Mouse (Mus musculus): Measurements from ENCODE around the gene Herc3. TPM values are rescaled to one million over a fixed set of nuclear protein-coding genes. Genes with fewer than 3 reads are reported as not detected.

Herc3 gene
- total RNA-seq, 1 experiment, result 14.9 TPM

DNA sequence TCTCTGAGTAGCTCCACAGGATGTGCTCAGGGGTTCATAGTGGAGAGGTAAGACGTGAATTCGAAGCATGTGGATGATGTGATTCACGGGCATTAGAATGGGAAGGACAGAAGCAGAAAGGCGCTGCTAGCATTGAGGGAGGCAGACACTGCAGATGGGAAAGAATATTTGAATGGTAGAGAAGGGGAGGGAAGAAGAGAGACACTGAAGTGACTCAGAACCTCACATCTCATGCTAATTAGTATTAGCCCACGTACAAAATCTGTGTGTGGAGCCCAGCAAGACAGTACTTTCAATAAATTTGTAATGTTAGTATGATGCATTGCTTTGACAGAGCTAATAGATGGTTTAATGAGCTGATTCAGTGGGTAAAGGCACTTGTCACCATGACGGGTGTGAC lies 89.5 kb downstream of the Herc3 start:
- H3K27ac ChIP-seq (ENCODE audit: insufficient read depth, low read depth, low read length, poor library complexity, severe bottlenecking), result no peak overlapping the region
- TF ChIP-seq ZNF384 (IDR thresholded peaks at IDR 0.05; ENCODE audit: low read depth, low read length) (no peak), CHD2 (IDR thresholded peaks at IDR 0.05; ENCODE audit: low read depth, low read length) (no peak), MAFK (IDR thresholded peaks at IDR 0.05; ENCODE audit: insufficient read depth, low read depth, low read length) (no peak), ZC3H11A (IDR thresholded peaks at IDR 0.05; ENCODE audit: borderline replicate concordance, low read depth, low read length) (no peak), HCFC1 (IDR thresholded peaks at IDR 0.05; ENCODE audit: borderline replicate concordance, insufficient read depth, low read length) (no peak)
- H3K36me3 ChIP-seq (ENCODE audit: control insufficient read depth, insufficient read depth, low read length, poor library complexity, severe bottlenecking), result peaks cover 4% of the 10 kb centered on the region; the same call in 1 of the 2 replicates
- DNase-seq (ENCODE audit: low read depth, low spot score), result no peak
- no peaks in the 10 kb centered on the region for H3K4me1 ChIP-seq (ENCODE audit: control insufficient read depth in 2 of 2, insufficient read depth in 2 of 2, low read length in 2 of 2, poor library complexity in 1 of 2)
- no peak overlapping the region for H3K4me3 ChIP-seq (ENCODE audit: insufficient read depth in 1 of 2, low read depth in 1 of 2, low read length in 2 of 2, poor library complexity in 1 of 2, severe bottlenecking in 1 of 2)
- H3K9ac ChIP-seq (ENCODE audit: insufficient read depth, low read depth, low read length, poor library complexity, severe bottlenecking), result no peak overlapping the region
- in situ Hi-C loops (cut with MboI; ENCODE audit: low sequenced_read_pairs in 2 of 2, unreplicated experiment in 2 of 2), result no loop called here
- H3K9me3 ChIP-seq (ENCODE audit: control insufficient read depth, insufficient read depth, low read depth, low read length), result no peaks in the 10 kb centered on the region

DNA sequence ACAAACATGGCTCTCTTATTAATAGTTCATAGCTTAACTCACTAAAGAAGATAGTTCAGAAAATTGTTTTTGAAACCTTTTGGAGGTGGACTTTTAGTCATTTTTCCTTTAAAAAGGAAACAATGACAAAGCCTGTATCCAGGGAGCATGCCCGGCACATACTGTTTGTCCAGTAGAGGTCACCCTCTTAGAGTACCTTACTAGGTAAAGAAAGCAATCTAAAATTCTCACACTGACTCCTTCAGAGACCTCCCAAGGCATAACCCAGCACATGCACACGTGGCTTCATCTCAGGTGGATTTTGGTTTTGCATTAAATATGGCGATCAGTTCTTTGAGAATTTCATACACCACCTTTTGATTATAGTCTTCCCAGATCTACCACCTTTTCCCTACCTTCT lies 90.4 kb downstream of the Herc3 start:
- Histone ChIP-seq H3K36me3 (ENCODE audit: control insufficient read depth, insufficient read depth, low read length, poor library complexity, severe bottlenecking) (peaks cover 2% of the 10 kb centered on the region; the same call in 1 of the 2 replicates), H3K4me3 (ENCODE audit: insufficient read depth in 1 of 2, low read depth in 1 of 2, low read length in 2 of 2, poor library complexity in 1 of 2, severe bottlenecking in 1 of 2) (no peak overlapping the region), H3K9me3 (ENCODE audit: control insufficient read depth, insufficient read depth, low read depth, low read length) (no peaks in the 10 kb centered on the region), H3K27ac (ENCODE audit: insufficient read depth, low read depth, low read length, poor library complexity, severe bottlenecking) (no peak overlapping the region), H3K9ac (ENCODE audit: insufficient read depth, low read depth, low read length, poor library complexity, severe bottlenecking) (no peak overlapping the region), H3K4me1 (ENCODE audit: control insufficient read depth in 2 of 2, insufficient read depth in 2 of 2, low read length in 2 of 2, poor library complexity in 1 of 2) (no peaks in the 10 kb centered on the region)
- no peak for DNase-seq (ENCODE audit: low read depth, low spot score)
- TF ChIP-seq ZNF384 (IDR thresholded peaks at IDR 0.05; ENCODE audit: low read depth, low read length), result no peak
- no peak for TF ChIP-seq MAFK (IDR thresholded peaks at IDR 0.05; ENCODE audit: insufficient read depth, low read depth, low read length)
- TF ChIP-seq CHD2 (IDR thresholded peaks at IDR 0.05; ENCODE audit: low read depth, low read length), result no peak
- no peak for TF ChIP-seq ZC3H11A (IDR thresholded peaks at IDR 0.05; ENCODE audit: borderline replicate concordance, low read depth, low read length)
- TF ChIP-seq HCFC1 (IDR thresholded peaks at IDR 0.05; ENCODE audit: borderline replicate concordance, insufficient read depth, low read length), result no peak
- in situ Hi-C loops (cut with MboI; ENCODE audit: low sequenced_read_pairs in 2 of 2, unreplicated experiment in 2 of 2), result no loop called here

DNA sequence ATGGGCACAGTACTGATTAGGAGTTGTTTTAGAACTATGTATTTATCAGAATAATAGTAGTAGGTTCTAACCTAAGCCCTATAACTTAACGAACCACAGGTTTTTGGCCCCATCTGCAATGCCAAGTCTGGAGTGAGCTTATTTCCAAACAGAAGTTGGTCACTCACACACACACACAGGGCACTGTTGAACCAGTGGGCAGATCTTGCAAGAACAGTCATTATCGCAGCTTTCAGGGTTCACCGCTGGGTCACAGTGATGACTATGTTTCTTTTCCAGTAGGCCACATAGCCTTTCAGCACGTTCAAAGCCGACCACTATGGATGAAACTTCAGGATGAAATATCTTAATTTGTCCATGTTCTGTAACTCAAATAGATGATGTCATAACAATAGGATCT lies 91.2 kb downstream of the Herc3 start:
- no peaks in the 10 kb centered on the region for H3K9me3 ChIP-seq (ENCODE audit: control insufficient read depth, insufficient read depth, low read depth, low read length)
- in situ Hi-C loops (cut with MboI; ENCODE audit: low sequenced_read_pairs in 2 of 2, unreplicated experiment in 2 of 2), result no loop called here
- H3K27ac ChIP-seq (ENCODE audit: insufficient read depth, low read depth, low read length, poor library complexity, severe bottlenecking), result no peak overlapping the region
- no peak for DNase-seq (ENCODE audit: low read depth, low spot score)
- H3K4me1 ChIP-seq (ENCODE audit: control insufficient read depth in 2 of 2, insufficient read depth in 2 of 2, low read length in 2 of 2, poor library complexity in 1 of 2), result no peaks in the 10 kb centered on the region
- no peak overlapping the region for H3K9ac ChIP-seq (ENCODE audit: insufficient read depth, low read depth, low read length, poor library complexity, severe bottlenecking)
- H3K4me3 ChIP-seq (ENCODE audit: insufficient read depth in 1 of 2, low read depth in 1 of 2, low read length in 2 of 2, poor library complexity in 1 of 2, severe bottlenecking in 1 of 2), result no peak overlapping the region
- peaks cover 2% of the 10 kb centered on the region; the same call in 1 of the 2 replicates for H3K36me3 ChIP-seq (ENCODE audit: control insufficient read depth, insufficient read depth, low read length, poor library complexity, severe bottlenecking)
- TF ChIP-seq ZC3H11A (IDR thresholded peaks at IDR 0.05; ENCODE audit: borderline replicate concordance, low read depth, low read length), result no peak
- no peak for TF ChIP-seq CHD2 (IDR thresholded peaks at IDR 0.05; ENCODE audit: low read depth, low read length)
- no peak for TF ChIP-seq HCFC1 (IDR thresholded peaks at IDR 0.05; ENCODE audit: borderline replicate concordance, insufficient read depth, low read length)
- TF ChIP-seq MAFK (IDR thresholded peaks at IDR 0.05; ENCODE audit: insufficient read depth, low read depth, low read length), result no peak
- no peak for TF ChIP-seq ZNF384 (IDR thresholded peaks at IDR 0.05; ENCODE audit: low read depth, low read length)

DNA sequence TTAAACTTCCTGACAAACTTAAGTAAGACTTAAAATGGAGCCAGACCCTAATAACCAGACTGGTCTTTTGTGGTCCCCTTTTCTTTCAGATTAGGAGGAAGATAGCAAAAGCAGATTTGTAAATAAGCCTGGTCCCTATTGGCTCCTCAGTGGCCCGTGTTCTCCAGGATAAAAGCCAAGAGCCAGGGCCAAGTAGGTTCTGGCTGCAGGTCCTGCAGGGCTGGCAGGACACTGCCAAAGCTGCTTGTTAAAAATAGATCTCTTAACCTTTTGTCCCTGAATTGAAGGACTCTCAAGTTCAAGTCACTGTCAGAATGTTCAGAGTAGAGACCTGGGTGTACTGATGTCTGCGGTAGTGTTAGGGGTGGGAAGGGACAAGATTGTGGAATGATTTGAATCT lies 96.6 kb downstream of the Herc3 start:
- Histone ChIP-seq H3K4me1 (ENCODE audit: control insufficient read depth in 2 of 2, insufficient read depth in 2 of 2, low read length in 2 of 2, poor library complexity in 1 of 2) (no peaks in the 10 kb centered on the region), H3K9ac (ENCODE audit: insufficient read depth, low read depth, low read length, poor library complexity, severe bottlenecking) (no peak overlapping the region), H3K4me3 (ENCODE audit: insufficient read depth in 1 of 2, low read depth in 1 of 2, low read length in 2 of 2, poor library complexity in 1 of 2, severe bottlenecking in 1 of 2) (no peak overlapping the region), H3K9me3 (ENCODE audit: control insufficient read depth, insufficient read depth, low read depth, low read length) (no peaks in the 10 kb centered on the region), H3K36me3 (ENCODE audit: control insufficient read depth, insufficient read depth, low read length, poor library complexity, severe bottlenecking) (no peaks in the 10 kb centered on the region), H3K27ac (ENCODE audit: insufficient read depth, low read depth, low read length, poor library complexity, severe bottlenecking) (no peak overlapping the region)
- DNase-seq (ENCODE audit: low read depth, low spot score), result no peak
- in situ Hi-C loops (cut with MboI; ENCODE audit: low sequenced_read_pairs in 2 of 2, unreplicated experiment in 2 of 2), result no loop called here
- TF ChIP-seq HCFC1 (IDR thresholded peaks at IDR 0.05; ENCODE audit: borderline replicate concordance, insufficient read depth, low read length), result no peak
- TF ChIP-seq MAFK (IDR thresholded peaks at IDR 0.05; ENCODE audit: insufficient read depth, low read depth, low read length), result no peak
- TF ChIP-seq ZNF384 (IDR thresholded peaks at IDR 0.05; ENCODE audit: low read depth, low read length), result no peak
- no peak for TF ChIP-seq ZC3H11A (IDR thresholded peaks at IDR 0.05; ENCODE audit: borderline replicate concordance, low read depth, low read length)
- TF ChIP-seq CHD2 (IDR thresholded peaks at IDR 0.05; ENCODE audit: low read depth, low read length), result no peak

DNA sequence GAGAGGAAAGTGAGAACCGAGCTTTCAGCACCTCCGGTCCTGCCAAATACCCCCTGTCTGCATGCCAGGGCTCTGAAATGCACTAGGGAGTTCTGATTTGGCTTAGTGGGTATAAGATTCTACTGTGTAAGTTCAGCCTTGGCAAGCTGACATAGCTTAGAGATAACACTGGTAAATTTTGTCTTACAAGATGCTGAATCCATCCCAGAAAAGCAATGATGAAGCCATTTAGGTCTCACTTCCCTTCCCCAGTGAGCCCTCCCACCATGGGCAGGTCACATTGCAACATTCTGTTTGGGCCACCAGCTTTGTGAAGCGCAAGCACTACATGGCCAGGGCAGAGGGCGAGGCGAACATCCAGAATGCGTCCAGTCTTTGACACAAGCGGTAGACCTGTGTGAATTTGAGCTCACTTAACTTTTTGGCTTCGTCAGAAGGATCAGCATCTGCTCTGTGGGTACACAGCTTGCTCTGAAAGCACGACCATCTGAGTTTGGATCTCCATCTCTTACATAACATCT lies 98.7 kb downstream of the Herc3 start:
- Histone ChIP-seq H3K9ac (ENCODE audit: insufficient read depth, low read depth, low read length, poor library complexity, severe bottlenecking) (no peak overlapping the region), H3K4me1 (ENCODE audit: control insufficient read depth in 2 of 2, insufficient read depth in 2 of 2, low read length in 2 of 2, poor library complexity in 1 of 2) (no peaks in the 10 kb centered on the region), H3K9me3 (ENCODE audit: control insufficient read depth, insufficient read depth, low read depth, low read length) (no peaks in the 10 kb centered on the region), H3K36me3 (ENCODE audit: control insufficient read depth, insufficient read depth, low read length, poor library complexity, severe bottlenecking) (no peaks in the 10 kb centered on the region), H3K27ac (ENCODE audit: insufficient read depth, low read depth, low read length, poor library complexity, severe bottlenecking) (no peak overlapping the region), H3K4me3 (ENCODE audit: insufficient read depth in 1 of 2, low read depth in 1 of 2, low read length in 2 of 2, poor library complexity in 1 of 2, severe bottlenecking in 1 of 2) (no peak overlapping the region)
- in situ Hi-C loops (cut with MboI; ENCODE audit: low sequenced_read_pairs in 2 of 2, unreplicated experiment in 2 of 2), result no loop called here
- DNase-seq (ENCODE audit: low read depth, low spot score), result no peak
- no peak for TF ChIP-seq ZC3H11A (IDR thresholded peaks at IDR 0.05; ENCODE audit: borderline replicate concordance, low read depth, low read length)
- no peak for TF ChIP-seq CHD2 (IDR thresholded peaks at IDR 0.05; ENCODE audit: low read depth, low read length)
- no peak for TF ChIP-seq ZNF384 (IDR thresholded peaks at IDR 0.05; ENCODE audit: low read depth, low read length)
- TF ChIP-seq MAFK (IDR thresholded peaks at IDR 0.05; ENCODE audit: insufficient read depth, low read depth, low read length), result no peak
- TF ChIP-seq HCFC1 (IDR thresholded peaks at IDR 0.05; ENCODE audit: borderline replicate concordance, insufficient read depth, low read length), result no peak
